Mouse (Mus musculus): Measurements from ENCODE around the gene Fam126b.
"Not testable (repeated sequence)": the region's sequence is repeated elsewhere in the genome, so short reads cannot be mapped to it uniquely, and the experiment has no call there.

The Fam126b gene

DNA sequence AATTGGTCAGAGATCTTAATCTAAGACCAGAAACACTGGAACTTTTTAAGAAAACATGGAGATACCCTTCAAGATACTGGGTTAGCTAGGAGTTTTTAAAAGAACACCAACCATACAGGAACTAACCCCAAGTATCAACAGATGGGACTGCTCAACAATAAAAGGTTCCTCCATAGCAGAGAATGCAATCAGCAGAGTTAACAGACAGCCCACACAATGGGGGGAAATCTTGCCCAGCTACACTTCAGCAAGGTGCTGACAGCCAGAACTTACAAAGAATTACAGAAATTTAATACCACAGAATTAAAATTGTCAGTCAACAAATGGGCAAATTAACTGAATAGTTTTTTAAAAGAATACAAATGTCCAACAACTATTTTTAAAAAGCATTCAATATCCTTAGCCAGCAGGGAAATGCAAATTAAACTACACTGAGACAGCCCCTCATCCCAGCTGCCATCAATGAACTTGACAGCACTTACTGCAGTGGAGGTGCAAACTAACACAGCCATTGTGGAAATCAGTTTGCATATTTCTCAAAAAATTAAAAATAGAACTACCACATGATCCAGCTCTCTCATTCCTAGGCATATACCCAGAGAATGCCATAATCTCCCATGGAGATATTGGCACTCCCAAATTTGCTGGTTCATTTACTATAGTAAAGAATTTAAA is 17.5 kb downstream of the Fam126b start:
- DNase-seq = no peak

DNA sequence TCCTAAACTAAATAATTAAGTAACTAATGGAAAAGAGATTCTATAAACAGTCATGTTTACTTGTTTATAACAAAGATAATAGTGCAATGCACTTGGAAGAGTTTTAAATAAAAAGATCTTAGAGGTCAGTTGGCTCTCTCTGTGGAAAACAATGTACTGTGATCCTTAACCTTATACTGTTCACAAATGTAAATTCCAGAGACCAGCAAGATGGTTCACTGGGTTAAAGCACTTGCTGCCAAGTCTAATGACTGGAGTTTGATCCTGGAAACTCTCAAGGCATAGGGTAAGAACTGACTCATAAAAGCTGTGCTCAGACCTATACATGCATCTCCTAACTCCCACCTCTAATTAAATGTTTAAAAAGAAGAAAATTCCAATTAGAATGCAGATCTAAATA is 19.5 kb downstream of the Fam126b start:
- DNase-seq = peak; percentile 75

DNA sequence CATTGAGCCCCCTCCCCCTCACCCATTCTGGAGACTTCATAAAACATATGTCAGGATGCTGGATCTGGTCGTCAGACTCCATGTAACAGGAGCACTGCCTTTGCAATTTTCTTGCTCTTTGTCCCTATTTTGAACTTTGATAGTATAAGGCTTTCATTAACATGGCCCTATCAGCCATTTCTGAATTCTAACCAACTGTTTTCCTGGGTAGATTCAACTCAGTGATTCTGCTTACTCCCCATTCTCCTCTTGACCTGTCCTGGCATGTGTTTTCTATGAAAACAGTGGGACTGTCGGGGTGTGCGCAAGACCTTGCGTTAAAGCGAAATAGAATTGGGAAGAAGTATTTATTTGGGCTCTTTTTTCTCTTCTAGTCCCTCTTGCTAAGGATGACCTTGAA is 21.1 kb downstream of the Fam126b start:
- DNase-seq = peak; percentile 77

DNA sequence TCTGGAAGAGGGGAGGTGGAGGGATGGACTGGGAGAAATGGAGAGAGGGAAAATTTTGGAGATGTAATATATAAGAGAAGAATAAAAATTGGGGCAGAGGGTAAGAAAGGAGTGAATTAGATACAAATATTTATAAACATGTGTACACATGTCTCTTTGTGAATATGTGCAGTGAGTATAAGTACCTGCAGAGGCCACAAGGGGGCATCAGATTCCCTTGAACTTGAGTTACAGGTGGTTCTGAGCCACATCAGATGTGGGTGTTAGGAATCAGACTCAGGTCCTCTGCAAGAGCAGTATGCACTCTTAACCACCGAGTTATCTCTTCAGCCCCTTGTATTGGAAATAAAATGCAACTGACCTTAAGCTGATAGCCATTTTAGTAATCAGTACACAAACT is 23.7 kb downstream of the Fam126b start:
- DNase-seq = peak; percentile 69

DNA sequence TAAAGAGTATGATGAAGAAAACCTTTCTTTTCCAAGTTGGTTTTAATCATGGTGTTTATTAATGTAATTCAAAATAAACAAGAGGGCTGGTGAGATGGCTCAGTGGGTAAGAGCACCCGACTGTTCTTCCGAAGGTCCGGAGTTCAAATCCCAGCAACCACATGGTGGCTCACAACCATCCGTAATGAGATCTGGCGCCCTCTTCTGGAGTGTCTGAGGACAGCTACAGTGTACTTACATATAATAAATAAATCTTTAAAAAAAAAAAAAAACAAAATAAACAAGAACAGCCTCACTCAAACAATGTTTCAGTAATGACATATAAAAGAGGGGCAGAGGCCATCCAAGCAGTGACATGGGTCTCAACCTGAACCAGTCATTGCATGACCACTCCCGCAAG is 25.8 kb downstream of the Fam126b start:
- DNase-seq = not testable (repeated sequence)

DNA sequence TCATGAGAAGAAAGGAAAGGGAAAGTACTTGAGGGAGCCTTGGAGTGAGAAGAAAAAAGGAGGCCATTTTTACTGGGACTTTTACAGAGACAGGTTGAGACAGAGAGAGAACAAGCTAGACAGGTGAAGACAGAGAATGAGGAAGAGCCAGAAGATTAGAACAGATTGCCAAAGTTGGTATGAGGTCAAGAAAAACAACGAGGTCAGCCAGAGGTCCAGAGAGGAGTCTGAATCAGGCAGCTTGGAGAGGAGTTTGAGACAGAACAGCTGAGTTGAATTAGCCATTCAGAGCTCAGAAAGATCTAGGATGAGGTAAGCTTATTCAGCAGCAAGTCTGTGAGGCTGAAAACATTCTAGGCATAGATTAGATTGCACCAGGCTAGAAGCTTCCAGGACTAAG is 44.7 kb downstream of the Fam126b start:
- no peak for DNase-seq

DNA sequence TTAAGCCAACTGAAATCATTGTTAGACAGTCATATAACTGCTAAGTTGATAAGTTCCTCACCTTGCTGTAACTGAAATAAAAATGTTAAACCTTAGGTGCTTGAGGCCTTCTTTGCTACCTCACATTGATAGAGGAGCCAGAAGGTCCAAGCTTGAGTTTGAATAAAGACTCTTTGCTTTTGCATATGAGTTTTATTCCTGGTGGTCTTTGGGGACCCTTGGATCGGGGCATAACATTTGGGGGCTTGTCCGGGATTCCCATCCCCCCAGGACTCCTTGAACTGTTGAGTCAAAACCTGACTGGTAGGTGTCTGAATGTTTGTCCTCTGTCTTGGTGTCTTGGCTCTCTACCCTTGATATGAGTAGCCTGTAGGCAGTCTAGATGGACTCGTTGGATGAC is 78.9 kb downstream of the Fam126b start:
- no peak for DNase-seq

DNA sequence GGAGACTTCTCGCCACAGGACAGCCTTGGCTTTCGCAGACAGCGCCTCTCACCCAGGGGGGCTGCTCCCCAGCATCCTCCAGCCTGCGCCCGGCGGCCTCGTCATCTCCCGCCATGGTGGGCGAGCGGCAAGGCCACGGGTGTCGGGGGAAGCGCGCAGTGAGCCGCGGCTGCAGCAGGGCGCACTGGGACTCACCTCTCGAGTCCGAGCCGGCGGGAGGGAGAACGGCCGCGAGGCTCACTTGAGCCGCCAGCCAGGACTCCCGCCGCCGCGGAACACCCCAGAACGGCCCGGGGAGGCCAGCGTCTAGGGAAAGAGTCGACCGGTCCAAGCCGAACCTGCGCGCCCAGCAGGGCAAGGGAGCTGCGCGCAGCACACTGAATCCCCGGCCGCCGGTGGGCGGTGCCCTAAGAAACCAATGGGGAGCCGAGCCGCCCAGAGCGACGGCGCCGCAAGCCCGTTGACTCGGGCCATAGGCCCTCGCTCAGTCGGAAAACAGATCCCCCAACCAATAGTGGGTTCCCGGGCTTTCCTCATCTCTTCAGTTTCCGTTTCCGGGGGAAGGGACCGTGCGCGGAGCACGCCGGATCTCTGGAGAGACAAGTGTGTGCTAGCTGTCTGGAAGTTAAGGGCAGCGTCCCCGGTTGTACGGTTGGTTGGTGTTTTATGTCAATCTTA is 81.4 kb downstream of the Fam126b start, which contains the start of gene Orc2:
Gene Orc2, minus strand, starts transcription at position 533 of the 678 bp plus-strand sequence.
- DNase-seq = peak; percentile 94

DNA sequence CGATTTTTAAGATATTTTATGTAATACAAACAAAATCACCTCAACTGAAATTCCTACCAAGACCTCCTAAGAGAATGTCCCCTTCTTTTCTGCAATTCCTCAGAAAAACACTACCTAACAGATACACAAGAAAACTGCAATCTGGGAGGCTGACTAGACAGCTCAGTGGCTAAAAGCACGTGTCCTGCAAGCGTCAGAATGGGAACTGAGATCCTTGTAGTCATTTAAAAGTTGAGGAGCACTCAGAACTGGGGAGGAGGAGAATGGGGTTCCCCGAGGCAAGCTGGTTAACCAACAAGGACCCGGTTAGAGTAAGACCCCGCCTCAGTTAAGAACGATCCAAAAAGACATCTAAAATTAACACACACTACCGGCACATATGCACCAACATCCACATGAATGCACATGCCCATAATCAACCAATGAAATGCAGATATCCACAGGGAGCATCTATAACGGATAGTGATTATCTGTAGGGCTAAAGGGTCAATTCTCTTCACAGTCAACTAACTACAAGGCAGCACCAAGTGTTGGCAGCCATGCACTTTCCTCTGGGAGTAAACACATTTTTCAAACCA is 82.2 kb downstream of the Fam126b start:
- no peak for DNase-seq

DNA sequence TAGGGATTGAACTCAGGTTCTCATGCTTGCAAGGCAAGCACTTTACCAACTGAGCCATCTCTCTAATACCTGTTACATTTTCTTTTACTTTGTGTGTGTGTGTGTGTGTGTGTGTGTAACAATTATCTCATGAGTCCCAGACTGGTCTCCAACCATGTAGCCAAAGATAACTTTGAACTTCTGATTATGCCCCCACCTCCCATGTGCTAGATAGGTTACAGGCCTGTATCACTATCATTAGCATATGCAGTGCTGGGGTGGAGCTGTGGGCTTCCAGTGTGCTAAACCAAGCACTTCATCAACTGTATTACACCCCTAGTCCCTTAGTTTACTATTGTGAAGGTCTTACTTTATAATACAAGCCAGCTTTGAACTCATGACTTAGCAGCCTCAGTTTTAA is 83.0 kb downstream of the Fam126b start:
- DNase-seq = no peak

DNA sequence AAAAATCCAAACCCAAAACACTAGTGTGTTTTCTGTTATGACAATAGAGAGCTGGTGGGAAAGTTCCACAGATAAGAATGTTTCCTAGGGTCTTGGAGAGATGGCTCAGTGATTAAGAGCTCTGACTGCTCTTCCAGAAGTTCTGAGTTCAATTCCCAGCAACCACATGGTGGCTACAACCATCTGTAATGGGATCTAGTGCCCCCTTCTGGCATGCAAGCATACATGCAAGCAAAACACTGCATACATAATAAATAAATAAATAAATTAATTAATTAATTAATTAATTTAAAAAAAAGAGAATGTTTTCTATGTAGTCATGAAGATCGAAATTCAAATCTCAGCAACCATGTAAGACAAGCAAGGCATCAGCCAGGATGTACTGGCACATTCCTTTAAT is 87.4 kb downstream of the Fam126b start:
- no peak for DNase-seq

DNA sequence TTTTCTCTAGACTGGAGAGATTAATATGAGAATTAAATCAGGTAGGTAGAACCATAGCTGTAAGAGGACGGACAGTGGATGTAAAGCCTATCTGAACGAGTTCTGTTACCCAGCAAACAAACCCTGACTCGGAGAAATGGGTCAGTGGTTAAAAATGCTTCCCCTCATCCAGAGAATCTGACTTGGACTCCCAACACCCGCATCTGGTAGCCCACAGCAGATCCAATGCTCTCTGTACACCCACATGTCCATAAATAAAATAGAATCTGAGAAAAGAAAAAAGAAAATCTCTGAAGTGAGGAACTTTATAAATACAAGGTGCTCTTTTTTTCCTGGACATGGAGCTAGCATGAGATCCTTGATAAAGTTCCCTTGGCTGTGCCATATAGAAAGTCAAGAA is 88.4 kb downstream of the Fam126b start:
- DNase-seq = no peak

DNA sequence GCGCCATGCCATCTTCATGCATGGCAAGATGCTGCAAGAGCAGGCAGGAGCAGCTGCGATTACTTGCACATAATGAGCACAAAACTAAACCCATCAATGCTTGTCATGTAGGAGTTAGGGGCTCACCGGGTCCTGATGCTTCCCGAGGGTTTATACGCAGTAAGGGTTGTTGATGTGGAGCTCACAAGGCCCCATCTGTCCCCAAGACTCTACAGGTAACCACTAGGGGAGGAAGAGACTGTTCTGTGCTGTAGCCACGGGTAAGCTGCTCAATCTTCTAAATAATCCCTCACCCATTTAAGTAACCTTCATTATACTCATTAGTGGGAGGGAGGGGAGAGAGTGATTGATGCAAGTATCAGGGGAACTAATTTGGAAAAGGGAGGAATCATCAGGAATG is 90.5 kb downstream of the Fam126b start:
- no peak for DNase-seq

DNA sequence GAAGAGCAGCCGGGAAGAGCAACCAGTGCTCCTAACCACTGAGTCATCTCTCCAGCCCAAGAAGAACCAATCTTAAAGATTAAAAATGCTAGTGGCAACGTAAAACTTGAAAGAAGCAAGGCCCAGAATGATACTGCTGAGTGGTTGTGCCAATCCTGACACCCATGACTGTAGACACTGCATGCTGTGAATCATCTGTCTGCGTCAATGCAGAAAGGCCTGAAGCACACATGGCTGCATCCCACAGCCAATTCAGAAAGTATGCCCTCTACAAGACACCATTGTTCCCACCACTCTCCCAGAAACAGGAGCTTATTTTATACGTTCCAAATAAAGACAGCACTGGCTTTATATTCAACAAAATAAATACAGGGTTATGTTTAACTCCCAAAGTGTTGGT is 103.5 kb downstream of the Fam126b start:
- DNase-seq = no peak

DNA sequence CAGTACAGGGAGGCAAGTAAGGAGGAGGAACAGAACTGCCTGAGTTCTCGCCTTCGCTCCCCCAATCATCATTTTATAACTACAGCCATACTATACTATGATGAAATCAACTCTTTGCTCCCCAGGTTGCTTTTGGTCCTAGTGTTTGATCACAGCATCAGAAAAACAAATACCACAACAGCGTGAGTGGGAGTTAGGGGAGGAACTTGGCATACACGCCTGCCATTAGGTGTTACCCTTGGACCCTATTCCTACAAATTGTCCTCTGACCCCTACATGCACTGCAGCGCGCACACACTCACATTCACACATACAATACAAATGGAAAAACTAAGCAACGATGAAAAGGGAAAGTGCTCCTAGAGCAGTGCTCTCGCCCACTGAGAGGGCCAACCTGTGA is 110.5 kb downstream of the Fam126b start:
- no peak for DNase-seq

Measured in kidney, adult 9 months (tissue).